Mouse (Mus musculus) stomach, postnatal 0 days (tissue): ENCODE results near the gene Fn3k. TPM values are rescaled to one million over a fixed set of nuclear protein-coding genes. Genes with fewer than 3 reads are reported as not detected.

Experiments used
- ATAC-seq: fragments of 200-750 bp; cut with Nextera tagmentation; 2 replicates; pipeline ENCODE4 v1.8.0; 2017; ENCODE audit not compliant: low FRiP score, low TSS enrichment
- DNase-seq: peaks from one replicate; pipeline ENCODE4 v3.0.0-alpha.2; 2016; ENCODE audit warnings: low spot score
- H3K27ac ChIP-seq: fragments of 300-500 bp; sonication (generic); replicated peaks from 2 replicates; pipeline ENCODE4 v1.5.1; 2014; ENCODE audit warnings: mild to moderate bottlenecking, control low read depth
- H3K27me3 ChIP-seq: fragments of 300-500 bp; sonication (generic); 2 replicates; pipeline ENCODE4 v1.6.1; 2014; ENCODE audit warnings: low read length; ENCODE audit not compliant: control insufficient read depth, insufficient read depth
- H3K36me3 ChIP-seq: fragments of 300-500 bp; sonication (generic); 2 replicates; pipeline ENCODE4 v1.6.1; 2014; ENCODE audit warnings: low read length, mixed read lengths; ENCODE audit not compliant: control insufficient read depth, insufficient read depth
- H3K4me1 ChIP-seq: fragments of 300-500 bp; sonication (generic); replicated peaks from 2 replicates; pipeline ENCODE4 v1.6.1; 2014; ENCODE audit warnings: antibody characterized with exemption; ENCODE audit not compliant: control insufficient read depth, insufficient read depth
- H3K4me2 ChIP-seq: fragments of 300-500 bp; sonication (generic); replicated peaks from 2 replicates; pipeline ENCODE4 v1.6.1; 2014; ENCODE audit warnings: low read depth, mild to moderate bottlenecking, control low read depth, moderate library complexity
- H3K4me3 ChIP-seq: fragments of 300-500 bp; sonication (generic); 2 replicates; pipeline ENCODE4 v1.5.1; 2014; ENCODE audit warnings: low read depth, low read length, control low read depth
- H3K9ac ChIP-seq: fragments of 300-500 bp; sonication (generic); 2 replicates; pipeline ENCODE4 v1.6.1; 2014; ENCODE audit warnings: mild to moderate bottlenecking, low read length, control low read depth, mixed read lengths
- H3K9me3 ChIP-seq: fragments of 300-500 bp; sonication (generic); 2 replicates; pipeline ENCODE4 v1.6.1; 2016; ENCODE audit warnings: low read length; ENCODE audit not compliant: control insufficient read depth
- CTCF ChIP-seq: IDR thresholded peaks from 2 replicates; pipeline ENCODE4 v1.5.1; 2016; ENCODE audit warnings: antibody characterized with exemption, low read depth, mild to moderate bottlenecking, moderate library complexity
- EP300 ChIP-seq: optimal IDR thresholded peaks from 2 replicates; pipeline ENCODE3; 2016; ENCODE audit warnings: antibody characterized with exemption
- WGBS: fragments of 180-500 bp; shearing (Covaris S2); extraction: QIAGEN DNeasy Blood & Tissue Kit; methylation state at CpG from one replicate; pipeline ENCODE4 v1.1.7; 2014; 5-methylcytosine and 5-hydroxymethylcytosine counted together
- polyA plus RNA-seq: library from polyadenylated mRNA; unstranded; fragments of >200 nt; fragmentation: Nextera tagmentation; extraction: Ambion mirVana; gene quantifications from 2 replicates; pipeline ENCODE4 v1.2.1, GENCODE M21; 2015

Gene Fn3k
- polyA plus RNA-seq, 1 experiment from 2014 or later = 0.44 TPM

DNA sequence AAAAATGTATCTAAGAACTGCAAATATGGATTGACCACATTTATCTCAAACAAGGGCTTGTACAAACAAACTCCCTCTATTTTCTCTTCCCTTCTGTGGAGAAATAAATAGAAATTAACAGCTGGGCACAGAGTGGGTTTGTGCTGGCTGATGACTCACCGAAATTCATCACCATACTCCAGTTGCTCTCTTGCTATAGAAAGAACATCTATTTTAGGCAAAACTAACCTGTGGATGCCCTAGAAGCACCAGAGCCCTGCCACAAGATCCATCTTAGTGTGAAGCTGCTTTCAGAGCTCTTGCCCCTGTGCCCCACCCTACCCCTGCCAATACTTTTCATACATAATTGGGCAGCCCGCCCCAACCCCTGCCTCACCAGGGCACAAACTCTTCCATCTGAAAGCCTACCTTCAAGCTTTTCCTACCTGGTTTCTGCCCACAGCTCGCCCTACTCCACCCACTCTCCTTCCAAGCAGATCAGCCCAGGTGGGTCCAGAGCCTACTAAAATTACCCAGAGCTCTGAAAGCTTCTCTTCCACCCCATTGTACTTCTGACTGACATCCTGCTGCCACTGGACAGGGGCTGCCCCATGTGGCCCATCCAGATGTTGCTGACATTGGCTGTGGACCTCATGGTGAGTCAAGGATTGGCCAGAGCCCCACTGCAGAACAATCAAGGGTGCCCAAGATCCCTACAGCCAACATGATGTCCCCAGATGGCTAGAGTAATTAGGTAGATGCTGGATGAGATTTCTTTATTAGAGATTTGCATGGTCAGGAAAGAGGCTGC is 27.2 kb upstream of the Fn3k start:
- TF ChIP-seq CTCF (no peak), EP300 (no peak)
- no peak overlapping the region for H3K9ac ChIP-seq
- ATAC-seq = no peak
- no peak for DNase-seq
- H3K4me2 ChIP-seq = no peak overlapping the region
- H3K4me1 ChIP-seq = no peaks in the 10 kb centered on the region
- H3K9me3 ChIP-seq = no peaks in the 10 kb centered on the region
- H3K4me3 ChIP-seq = no peak overlapping the region
- no peaks in the 10 kb centered on the region for H3K36me3 ChIP-seq
- no peaks in the 10 kb centered on the region for H3K27me3 ChIP-seq
- no peak overlapping the region for H3K27ac ChIP-seq
- 50% methylated on average over 3 of the region's 3 CpGs for WGBS

DNA sequence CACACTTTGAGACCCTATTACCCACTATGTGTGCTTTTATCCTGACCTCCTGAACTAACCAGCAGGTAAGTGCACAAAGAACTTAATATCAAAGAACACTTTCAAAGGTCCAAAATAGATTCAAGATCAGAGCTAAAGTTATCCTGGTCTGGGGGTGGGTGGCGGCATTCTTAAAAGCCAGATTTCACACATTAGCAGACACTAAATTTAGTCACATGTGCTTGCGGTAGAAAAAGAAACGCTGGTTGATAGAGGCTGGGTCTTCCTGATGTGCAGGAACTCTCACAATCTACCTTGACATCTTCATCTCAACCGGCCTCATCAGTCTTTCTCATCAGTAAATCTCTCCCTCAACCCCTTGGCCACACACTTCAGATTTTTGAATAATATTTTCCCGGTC is 20.0 kb upstream of the Fn3k start:
- Histone ChIP-seq H3K9ac (no peak overlapping the region), H3K36me3 (no peaks in the 10 kb centered on the region), H3K27me3 (no peaks in the 10 kb centered on the region), H3K4me2 (no peak overlapping the region), H3K4me3 (no peak overlapping the region), H3K9me3 (no peaks in the 10 kb centered on the region), H3K4me1 (no peaks in the 10 kb centered on the region), H3K27ac (no peak overlapping the region)
- TF ChIP-seq EP300 (no peak), CTCF (no peak)
- 73% methylated on average over 5 of the region's 5 CpGs for WGBS
- ATAC-seq = no peak
- DNase-seq = no peak

DNA sequence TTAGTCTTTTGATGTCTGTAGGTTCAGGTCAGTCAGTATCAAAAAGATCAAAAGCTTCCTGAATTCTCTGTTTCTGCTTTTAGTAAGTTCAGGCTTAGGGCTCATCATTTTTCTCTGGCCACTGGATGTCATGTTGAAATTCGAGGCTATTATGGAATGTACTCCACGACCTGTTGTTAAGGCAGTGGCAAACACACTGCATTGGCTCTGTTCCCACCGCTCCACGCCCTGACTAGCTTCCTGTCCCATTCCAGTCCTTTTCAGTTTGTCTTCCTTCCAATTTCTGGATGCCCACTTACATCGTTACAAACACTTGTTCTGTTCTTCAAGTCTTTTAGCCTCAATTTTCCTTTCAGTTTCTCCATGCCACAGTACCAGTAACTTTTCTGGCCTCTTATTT is 19.4 kb upstream of the Fn3k start:
- no peak overlapping the region for H3K9ac ChIP-seq
- H3K4me2 ChIP-seq = no peak overlapping the region
- WGBS = 34% methylated on average over 5 of the region's 5 CpGs
- H3K9me3 ChIP-seq = no peaks in the 10 kb centered on the region
- H3K36me3 ChIP-seq = no peaks in the 10 kb centered on the region
- no peak for DNase-seq
- ATAC-seq = no peak
- H3K27ac ChIP-seq = no peak overlapping the region
- no peaks in the 10 kb centered on the region for H3K4me1 ChIP-seq
- no peaks in the 10 kb centered on the region for H3K27me3 ChIP-seq
- TF ChIP-seq EP300 (no peak), CTCF (no peak)
- no peak overlapping the region for H3K4me3 ChIP-seq

DNA sequence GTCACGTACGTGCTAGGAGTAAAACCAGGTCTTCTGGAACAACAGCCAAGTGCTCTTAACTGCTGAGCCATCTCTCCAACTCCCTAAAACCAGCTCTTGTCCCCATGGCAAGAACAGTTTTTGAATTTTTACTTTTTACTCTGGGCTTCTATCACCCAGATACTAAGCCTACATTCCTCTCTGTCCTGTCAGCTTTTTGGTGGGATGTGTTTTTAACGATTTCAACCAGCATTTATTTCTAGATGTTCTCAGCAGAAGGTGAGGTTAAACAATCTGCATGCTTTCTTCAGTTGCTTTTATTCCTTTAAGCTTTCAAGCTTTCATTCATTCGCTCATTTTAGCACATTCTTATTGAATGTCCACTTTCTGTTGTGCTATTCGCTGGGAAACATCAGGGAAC is 16.7 kb upstream of the Fn3k start:
- WGBS = 82% methylated on average over 5 of the region's 5 CpGs
- DNase-seq (no peak), ATAC-seq (no peak)
- no peak overlapping the region for H3K9ac ChIP-seq
- H3K27ac ChIP-seq = no peak overlapping the region
- H3K4me2 ChIP-seq = no peak overlapping the region
- no peak overlapping the region for H3K4me3 ChIP-seq
- TF ChIP-seq CTCF (no peak), EP300 (no peak)
- H3K27me3 ChIP-seq = no peaks in the 10 kb centered on the region
- no peaks in the 10 kb centered on the region for H3K4me1 ChIP-seq
- no peaks in the 10 kb centered on the region for H3K36me3 ChIP-seq
- no peaks in the 10 kb centered on the region for H3K9me3 ChIP-seq

DNA sequence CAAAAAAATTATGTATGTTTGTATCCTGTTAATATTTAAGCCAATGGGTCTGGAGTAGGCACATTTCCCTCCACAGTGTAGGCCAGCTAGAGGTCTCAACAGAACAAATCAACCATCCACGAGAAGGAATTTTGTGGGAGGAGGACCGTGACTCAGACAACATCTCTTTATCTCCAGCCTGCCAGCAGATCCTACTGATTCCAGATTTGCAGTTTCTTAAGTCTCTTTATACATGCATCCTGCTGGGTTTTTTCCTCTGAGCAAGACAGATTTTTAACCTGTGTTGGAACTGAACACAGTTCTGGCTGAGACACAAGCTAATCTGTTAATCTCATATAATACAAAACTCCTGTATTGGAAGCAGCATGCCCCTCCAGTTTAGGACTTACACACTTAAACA is 15.8 kb upstream of the Fn3k start:
- Histone ChIP-seq H3K27me3 (no peaks in the 10 kb centered on the region), H3K36me3 (no peaks in the 10 kb centered on the region), H3K9ac (no peak overlapping the region), H3K27ac (no peak overlapping the region), H3K4me1 (no peaks in the 10 kb centered on the region), H3K4me2 (no peak overlapping the region), H3K9me3 (no peaks in the 10 kb centered on the region), H3K4me3 (no peak overlapping the region)
- ATAC-seq = no peak
- DNase-seq = no peak
- 56% methylated on average over 2 of the region's 2 CpGs for WGBS
- no peak for TF ChIP-seq CTCF
- no peak for TF ChIP-seq EP300

DNA sequence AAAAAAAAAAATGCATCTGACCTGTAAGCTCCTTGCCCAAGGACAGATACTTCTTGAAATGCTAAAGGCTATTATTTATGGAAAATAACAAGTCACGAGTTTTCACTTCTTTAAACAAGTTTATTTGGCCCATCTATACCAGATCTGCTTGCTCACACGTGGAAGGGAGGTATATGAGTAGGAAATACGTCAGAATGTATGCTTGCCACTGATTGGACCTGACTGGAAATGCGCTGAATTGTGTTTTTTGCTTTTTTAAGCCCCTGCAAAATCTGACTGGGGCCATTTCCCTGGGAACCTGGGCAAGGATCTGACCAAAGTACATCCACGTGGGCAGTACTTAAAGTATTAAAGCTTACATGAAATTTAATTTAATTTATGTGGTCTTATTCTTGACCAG is 14.3 kb upstream of the Fn3k start:
- Histone ChIP-seq H3K9ac (no peak overlapping the region), H3K9me3 (no peaks in the 10 kb centered on the region), H3K4me1 (no peaks in the 10 kb centered on the region), H3K27ac (no peak overlapping the region), H3K36me3 (no peaks in the 10 kb centered on the region), H3K4me2 (peak overlapping the region; percentile 90), H3K27me3 (no peaks in the 10 kb centered on the region), H3K4me3 (no peak overlapping the region)
- no peak for ATAC-seq
- TF ChIP-seq EP300 = no peak
- TF ChIP-seq CTCF = no peak
- WGBS = 50% methylated on average over 5 of the region's 5 CpGs
- DNase-seq = no peak
